Mouse (Mus musculus) liver, embryonic 15.5 days (tissue): ENCODE measurements around the gene Fgfr2. TPM values are rescaled to one million over a fixed set of nuclear protein-coding genes. Genes with fewer than 3 reads are reported as not detected.
"Not testable (repeated sequence)": the region's sequence is repeated elsewhere in the genome, so short reads cannot be mapped to it uniquely, and the experiment has no call there.

Experiments used
- ATAC-seq: fragments of 200-750 bp; cut with Nextera tagmentation; 2 replicates; pipeline ENCODE4 v1.8.0; 2017; ENCODE audit warnings: moderate number of reproducible peaks, mild to moderate bottlenecking, moderate library complexity; ENCODE audit not compliant: insufficient read depth
- H3K27ac ChIP-seq: fragments of 300-500 bp; sonication (generic); replicated peaks from 2 replicates; pipeline ENCODE4 v1.5.1; 2015; ENCODE audit warnings: mild to moderate bottlenecking, inconsistent platforms
- H3K27me3 ChIP-seq: fragments of 300-500 bp; sonication (generic); 2 replicates; pipeline ENCODE4 v1.6.1; 2015; ENCODE audit warnings: mild to moderate bottlenecking, inconsistent platforms
- H3K36me3 ChIP-seq: fragments of 300-500 bp; sonication (generic); replicated peaks from 2 replicates; pipeline ENCODE4 v1.6.1; 2015; ENCODE audit warnings: moderate library complexity, mild to moderate bottlenecking, inconsistent platforms
- H3K4me1 ChIP-seq: fragments of 300-500 bp; sonication (generic); replicated peaks from 2 replicates; pipeline ENCODE4 v1.6.1; 2015; ENCODE audit warnings: inconsistent platforms
- H3K4me2 ChIP-seq: fragments of 300-500 bp; sonication (generic); 2 replicates; pipeline ENCODE4 v1.6.1; 2015; ENCODE audit warnings: moderate library complexity, mild to moderate bottlenecking, inconsistent platforms
- H3K4me3 ChIP-seq: fragments of 300-500 bp; sonication (generic); replicated peaks from 2 replicates; pipeline ENCODE4 v1.5.1; 2015; ENCODE audit warnings: mild to moderate bottlenecking, inconsistent platforms
- H3K9ac ChIP-seq: fragments of 300-500 bp; sonication (generic); 2 replicates; pipeline ENCODE4 v1.6.1; 2015; ENCODE audit warnings: moderate library complexity, mild to moderate bottlenecking, inconsistent platforms
- H3K9me3 ChIP-seq: fragments of 300-500 bp; sonication (generic); replicated peaks from 2 replicates; pipeline ENCODE4 v1.6.1; 2016; ENCODE audit warnings: inconsistent platforms
- WGBS: fragments of 180-500 bp; shearing (Covaris S2); methylation state at CpG from one replicate; pipeline ENCODE4 v1.1.7; 2015; ENCODE audit warnings: mixed read lengths; ENCODE audit not compliant: insufficient replicate concordance; 5-methylcytosine and 5-hydroxymethylcytosine counted together
- polyA plus RNA-seq: library from polyadenylated mRNA; unstranded; fragments of >200 nt; fragmentation: Nextera tagmentation; extraction: Ambion mirVana; gene quantifications from 2 replicates; pipeline ENCODE4 v1.2.1, GENCODE M21; 2015

Fgfr2 gene
- polyA plus RNA-seq, 1 experiment from 2014 or later = 10.5 TPM

DNA sequence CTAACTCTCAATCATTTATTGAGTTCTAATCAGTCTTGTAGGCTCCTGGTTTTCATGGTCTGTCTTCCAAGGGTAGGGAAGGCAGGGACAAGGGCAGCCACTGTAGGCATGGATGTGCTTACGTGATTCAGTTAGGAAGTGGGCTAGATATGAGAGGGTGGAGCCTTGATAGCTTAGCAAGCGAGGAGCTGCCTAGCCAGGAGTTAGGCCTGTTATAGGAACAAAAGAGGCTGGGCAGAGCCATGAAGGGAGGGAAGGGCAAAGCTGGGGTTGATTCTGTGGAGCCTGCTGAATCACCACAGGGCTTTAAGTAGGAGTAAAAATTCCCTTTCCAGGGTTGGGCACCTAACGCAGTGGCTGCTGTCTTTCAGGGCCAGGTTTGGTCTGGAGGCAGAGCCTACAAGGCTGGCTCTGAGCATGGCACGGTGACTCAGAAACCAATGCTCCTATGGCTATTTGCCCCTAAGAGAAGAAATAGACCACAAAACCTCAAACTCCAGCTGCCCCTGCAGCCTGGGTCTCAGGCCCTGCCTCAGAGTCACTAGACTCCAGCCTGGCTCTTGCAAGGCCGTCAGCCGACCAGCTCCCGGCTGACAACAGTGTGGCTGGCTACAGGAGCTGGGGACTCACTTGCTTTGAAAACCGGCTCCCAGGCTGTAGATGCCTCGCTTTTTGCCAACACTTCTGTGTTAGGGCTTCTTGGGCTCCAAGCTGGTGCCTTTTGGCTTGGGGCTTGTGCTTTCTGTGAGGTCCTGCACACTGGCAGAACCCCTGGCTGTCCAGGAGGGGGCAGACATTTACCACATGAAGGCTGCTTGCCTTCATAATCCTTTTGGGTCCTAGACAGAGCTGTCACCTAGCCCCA is 2449.7 kb downstream of the Fgfr2 start:
- no peaks in the 10 kb centered on the region for H3K27me3 ChIP-seq
- H3K4me3 ChIP-seq = no peak overlapping the region
- H3K9me3 ChIP-seq = no peaks in the 10 kb centered on the region
- no peak for ATAC-seq
- H3K36me3 ChIP-seq = no peaks in the 10 kb centered on the region
- peaks cover 23% of the 10 kb centered on the region for H3K4me1 ChIP-seq
- WGBS = 47% methylated on average over 9 of the region's 9 CpGs
- no peak overlapping the region for H3K4me2 ChIP-seq
- H3K27ac ChIP-seq = no peak overlapping the region
- no peak overlapping the region for H3K9ac ChIP-seq

DNA sequence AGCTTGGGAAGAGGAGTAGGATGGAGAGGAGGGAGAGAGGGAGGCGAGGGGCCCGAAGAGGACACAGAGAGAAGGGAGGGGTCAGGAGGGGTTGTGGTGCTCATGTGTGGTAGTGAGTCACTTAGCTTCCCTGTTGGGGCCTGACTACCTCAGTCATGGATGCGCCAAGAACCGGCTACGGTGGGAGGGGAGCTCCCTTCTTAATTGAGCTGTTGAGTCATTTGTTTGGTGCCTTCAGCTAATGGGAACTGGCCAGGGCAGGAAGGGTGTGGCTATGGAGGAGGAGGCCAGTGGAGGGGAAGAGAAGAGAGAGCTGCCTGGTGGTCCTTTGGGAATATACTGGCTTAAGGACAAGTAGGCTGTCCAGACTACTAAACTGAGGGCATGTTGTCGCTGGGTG is 2451.8 kb downstream of the Fgfr2 start:
- 56% methylated on average over 6 of the region's 6 CpGs for WGBS
- no peak overlapping the region for H3K4me2 ChIP-seq
- no peaks in the 10 kb centered on the region for H3K36me3 ChIP-seq
- no peaks in the 10 kb centered on the region for H3K27me3 ChIP-seq
- H3K4me1 ChIP-seq = peaks cover 23% of the 10 kb centered on the region
- H3K4me3 ChIP-seq = no peak overlapping the region
- H3K9ac ChIP-seq = no peak overlapping the region
- no peaks in the 10 kb centered on the region for H3K9me3 ChIP-seq
- no peak for ATAC-seq
- no peak overlapping the region for H3K27ac ChIP-seq

DNA sequence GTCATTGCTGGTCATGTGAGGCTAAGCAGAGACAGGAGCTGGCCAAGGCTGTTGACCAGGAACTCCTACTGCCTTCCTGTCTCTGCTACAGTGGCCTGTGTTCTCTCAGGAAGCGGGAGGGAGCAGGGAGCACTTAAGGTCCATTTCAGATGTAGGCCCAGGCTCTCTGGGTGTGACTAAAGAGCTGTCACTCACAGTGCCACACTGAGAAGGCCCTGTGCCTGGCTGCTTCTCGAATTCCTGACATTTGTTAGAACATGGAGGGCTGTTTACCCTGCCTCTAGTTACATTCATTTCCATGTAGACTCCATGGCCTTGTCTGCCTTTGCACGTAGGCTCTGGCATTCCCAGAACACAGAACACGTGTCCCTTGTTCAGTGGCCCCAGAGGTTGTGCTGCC is 2452.8 kb downstream of the Fgfr2 start:
- Histone ChIP-seq H3K36me3 (no peaks in the 10 kb centered on the region), H3K4me1 (peaks cover 23% of the 10 kb centered on the region), H3K27ac (no peak overlapping the region), H3K4me2 (no peak overlapping the region), H3K4me3 (no peak overlapping the region), H3K9me3 (no peaks in the 10 kb centered on the region), H3K27me3 (no peaks in the 10 kb centered on the region), H3K9ac (no peak overlapping the region)
- ATAC-seq = no peak
- WGBS = 57% methylated on average over 4 of the region's 4 CpGs

DNA sequence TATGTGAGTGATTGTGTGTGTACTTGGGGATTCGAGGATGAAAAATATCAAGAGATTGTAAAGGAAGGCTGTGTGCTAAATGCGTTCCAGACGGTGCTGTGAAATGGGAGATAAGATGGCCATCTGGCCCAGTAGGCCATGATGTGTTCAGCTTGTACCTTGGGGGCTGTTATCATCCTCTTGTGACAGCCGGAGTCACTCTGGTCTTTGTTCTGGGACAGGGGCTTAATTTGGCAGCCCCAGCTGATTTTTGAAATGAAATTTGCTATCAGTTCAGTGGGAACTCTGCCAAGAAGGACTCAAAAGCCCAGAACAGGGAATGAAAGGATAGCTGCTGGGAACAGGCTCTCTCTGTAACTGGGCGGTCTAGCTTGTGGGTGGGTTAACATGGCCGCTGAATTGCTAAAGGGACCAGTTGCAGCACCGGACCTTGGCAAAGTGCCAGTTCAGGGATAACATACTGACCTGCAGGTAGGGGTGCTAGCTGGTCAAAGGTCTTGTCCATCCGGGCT is 2453.7 kb downstream of the Fgfr2 start:
- no peak overlapping the region for H3K4me2 ChIP-seq
- no peak overlapping the region for H3K9ac ChIP-seq
- H3K9me3 ChIP-seq = no peaks in the 10 kb centered on the region
- H3K4me3 ChIP-seq = no peak overlapping the region
- no peaks in the 10 kb centered on the region for H3K27me3 ChIP-seq
- peaks cover 23% of the 10 kb centered on the region for H3K4me1 ChIP-seq
- H3K36me3 ChIP-seq = no peaks in the 10 kb centered on the region
- peak; percentile 55; the same call in 1 of the 2 replicates for ATAC-seq
- 36% methylated on average over 8 of the region's 8 CpGs for WGBS
- H3K27ac ChIP-seq = peak overlapping the region; percentile 48; the same call in 1 of the 2 replicates

DNA sequence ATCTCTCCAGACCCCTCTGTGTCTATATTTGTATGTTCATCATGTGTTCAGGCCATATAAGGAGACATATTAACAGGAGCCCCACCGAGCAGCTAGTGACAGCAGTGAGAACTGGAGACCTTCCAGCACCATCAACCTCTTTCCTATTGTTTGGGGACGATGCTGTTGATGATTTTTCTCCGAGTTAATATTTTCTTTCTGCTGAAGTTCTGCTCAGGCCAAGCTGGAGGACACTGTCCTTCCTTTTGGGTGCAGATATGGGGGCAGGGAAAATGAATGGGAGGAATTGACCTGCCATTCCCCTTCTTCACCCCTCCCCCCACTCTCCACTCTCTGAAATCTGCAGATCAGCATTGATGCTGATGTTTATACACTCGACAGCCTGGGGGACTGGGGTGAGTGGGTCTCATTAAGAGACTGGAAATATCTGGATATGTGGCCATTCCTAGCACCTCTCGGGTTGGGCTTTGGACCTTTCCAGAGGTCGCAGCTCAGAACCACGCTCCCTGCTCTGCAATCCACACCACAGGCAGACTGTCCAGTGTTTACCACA is 2454.3 kb downstream of the Fgfr2 start:
- no peaks in the 10 kb centered on the region for H3K9me3 ChIP-seq
- H3K36me3 ChIP-seq = no peaks in the 10 kb centered on the region
- no peak overlapping the region for H3K9ac ChIP-seq
- H3K27ac ChIP-seq = peak overlapping the region; percentile 48
- no peak overlapping the region for H3K4me2 ChIP-seq
- peaks cover 23% of the 10 kb centered on the region for H3K4me1 ChIP-seq
- H3K27me3 ChIP-seq = no peaks in the 10 kb centered on the region
- 47% methylated on average over 7 of the region's 7 CpGs for WGBS
- H3K4me3 ChIP-seq = no peak overlapping the region
- ATAC-seq = peak; percentile 16; the same call in 1 of the 2 replicates

DNA sequence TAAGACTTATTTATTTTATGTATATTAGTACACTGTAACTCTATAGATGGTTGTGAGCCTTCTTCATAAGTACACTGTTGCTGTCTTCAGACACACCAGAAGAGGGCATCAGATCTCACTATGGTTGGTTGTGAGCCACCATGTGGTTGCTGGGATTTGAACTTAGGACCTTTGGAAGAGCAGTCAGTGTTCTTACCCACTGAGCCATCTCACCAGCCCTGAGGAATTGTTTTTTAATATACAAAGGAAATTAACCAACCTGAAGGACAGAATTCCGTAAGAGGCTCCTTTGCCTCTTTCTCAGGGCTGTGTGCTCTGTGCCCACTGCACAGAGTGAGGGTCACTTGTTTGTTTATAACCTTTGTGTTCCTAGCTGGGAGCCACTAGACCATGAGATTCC is 2455.1 kb downstream of the Fgfr2 start:
- H3K27ac ChIP-seq, ATAC-seq, H3K4me2 ChIP-seq, H3K9me3 ChIP-seq, H3K4me3 ChIP-seq, H3K9ac ChIP-seq, H3K27me3 ChIP-seq, H3K36me3 ChIP-seq: not testable (repeated sequence)
- H3K4me1 ChIP-seq = peaks cover 23% of the 10 kb centered on the region
- WGBS = 80% methylated on average over 1 of the region's 1 CpGs

DNA sequence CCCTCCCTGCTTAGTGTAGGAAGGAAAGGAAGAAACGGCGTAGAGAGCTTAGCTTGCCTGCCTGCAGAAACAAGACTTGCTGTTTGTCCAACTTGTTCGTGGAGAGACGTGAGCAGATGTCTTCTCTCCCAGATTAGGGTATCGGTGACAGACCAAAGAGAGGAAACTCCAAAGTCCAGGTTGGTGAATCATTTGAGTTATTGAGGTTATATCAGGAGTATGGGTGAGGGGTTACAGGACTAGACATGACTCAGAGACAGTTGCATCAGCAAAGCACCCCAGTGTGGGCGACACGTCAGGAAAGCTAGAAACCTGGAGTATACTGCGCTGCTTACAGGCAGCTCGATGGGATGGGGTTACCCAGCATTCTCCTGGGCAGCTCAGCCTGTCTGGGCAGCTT is 2457.8 kb downstream of the Fgfr2 start:
- ATAC-seq = no peak
- Histone ChIP-seq H3K9ac (no peak overlapping the region), H3K36me3 (no peaks in the 10 kb centered on the region), H3K9me3 (no peaks in the 10 kb centered on the region), H3K4me3 (no peak overlapping the region), H3K4me2 (no peak overlapping the region), H3K27me3 (no peaks in the 10 kb centered on the region), H3K27ac (no peak overlapping the region), H3K4me1 (peaks cover 18% of the 10 kb centered on the region)
- 75% methylated on average over 9 of the region's 9 CpGs for WGBS

DNA sequence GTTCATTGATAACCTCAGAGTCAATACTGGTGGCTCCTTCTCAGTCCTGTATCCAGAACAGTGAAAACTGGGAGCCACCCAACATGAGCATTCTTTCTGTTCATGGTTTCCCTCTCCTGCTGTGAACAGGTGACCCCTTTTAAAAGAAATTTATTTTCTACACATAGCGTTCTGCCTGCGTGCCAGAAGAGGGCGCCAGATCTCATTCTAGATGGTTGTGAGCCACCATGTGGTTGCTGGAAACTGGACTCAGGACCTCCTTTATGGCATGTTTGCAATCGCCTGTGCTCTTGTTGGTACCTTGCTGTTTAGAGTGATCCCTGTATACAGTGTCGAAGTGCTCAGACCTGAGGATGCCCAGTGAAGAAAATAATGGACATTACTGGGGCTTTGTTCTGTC is 2458.5 kb downstream of the Fgfr2 start:
- H3K4me2 ChIP-seq = no peak overlapping the region
- H3K27me3 ChIP-seq = no peaks in the 10 kb centered on the region
- ATAC-seq = no peak
- 78% methylated on average over 5 of the region's 5 CpGs for WGBS
- H3K4me3 ChIP-seq = no peak overlapping the region
- H3K9ac ChIP-seq = no peak overlapping the region
- peaks cover 12% of the 10 kb centered on the region for H3K4me1 ChIP-seq
- H3K27ac ChIP-seq = no peak overlapping the region
- no peaks in the 10 kb centered on the region for H3K36me3 ChIP-seq
- H3K9me3 ChIP-seq = no peaks in the 10 kb centered on the region

DNA sequence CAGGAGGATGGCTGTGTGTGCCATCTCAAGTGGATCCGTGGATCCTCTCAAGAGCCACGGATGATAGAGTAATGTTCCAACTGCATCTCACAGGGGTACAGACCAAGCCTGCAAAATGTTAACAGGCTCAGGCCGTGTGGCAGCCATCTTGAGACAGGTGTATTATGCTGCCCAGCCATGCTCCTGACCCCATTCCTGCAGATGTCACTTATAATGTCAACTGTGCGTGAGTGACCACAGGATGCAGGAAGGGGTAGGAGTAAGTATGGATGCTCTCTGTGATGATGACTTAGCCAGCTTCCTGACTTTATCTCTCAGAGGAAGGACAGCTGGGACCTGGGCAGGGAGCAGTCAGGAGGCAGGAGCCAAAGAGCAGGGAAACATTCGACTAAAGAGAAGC is 2459.1 kb downstream of the Fgfr2 start:
- Histone ChIP-seq H3K4me1 (peaks cover 6% of the 10 kb centered on the region; the same call in 1 of the 2 replicates), H3K4me3 (no peak overlapping the region), H3K27me3 (no peaks in the 10 kb centered on the region), H3K27ac (no peak overlapping the region), H3K36me3 (no peaks in the 10 kb centered on the region), H3K4me2 (no peak overlapping the region), H3K9ac (no peak overlapping the region), H3K9me3 (no peaks in the 10 kb centered on the region)
- ATAC-seq = no peak
- 71% methylated on average over 5 of the region's 5 CpGs for WGBS

DNA sequence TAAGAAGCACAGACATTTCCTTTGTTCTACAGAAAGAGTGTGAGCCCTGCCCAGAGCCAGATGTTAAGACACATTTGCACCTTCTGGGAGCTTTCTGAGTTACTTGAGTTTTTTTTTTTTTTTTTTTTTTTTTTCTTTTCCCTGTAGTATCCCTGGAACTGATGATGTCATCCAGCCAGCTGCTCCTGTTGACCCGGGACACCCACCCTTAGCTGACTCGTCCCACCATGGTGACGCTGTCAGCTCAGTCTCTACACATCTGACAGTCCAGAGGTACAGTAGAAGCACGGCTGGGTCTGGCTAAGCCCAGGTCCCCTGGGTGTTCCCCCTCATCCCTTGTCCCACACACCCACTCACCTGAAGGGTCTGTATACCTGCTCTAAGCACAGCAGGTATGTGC is 2460.3 kb downstream of the Fgfr2 start:
- Histone ChIP-seq H3K9me3 (no peaks in the 10 kb centered on the region), H3K27ac (no peak overlapping the region), H3K4me2 (no peak overlapping the region), H3K36me3 (no peaks in the 10 kb centered on the region), H3K4me3 (no peak overlapping the region), H3K9ac (no peak overlapping the region), H3K4me1 (no peaks in the 10 kb centered on the region), H3K27me3 (no peaks in the 10 kb centered on the region)
- no peak for ATAC-seq
- 70% methylated on average over 4 of the region's 4 CpGs for WGBS

DNA sequence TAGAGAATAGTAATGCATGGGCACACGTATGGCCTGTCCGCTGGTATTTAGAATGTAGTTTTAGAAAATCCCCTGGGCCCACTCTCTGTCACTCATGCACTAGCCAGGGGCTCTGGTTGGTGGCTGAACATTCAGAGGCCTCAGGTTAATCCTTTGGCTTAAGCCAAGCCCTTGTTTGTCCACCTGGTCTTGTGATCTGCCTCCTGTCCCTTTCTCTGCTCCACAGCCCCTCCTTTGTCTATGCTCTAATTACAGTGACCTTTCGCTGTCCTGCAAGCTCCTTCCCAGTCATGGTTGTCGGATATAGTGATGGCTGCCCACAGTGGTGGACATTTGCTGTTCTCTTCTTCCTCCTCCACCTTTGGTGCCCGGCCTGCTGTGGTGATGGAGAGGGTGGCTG is 2460.9 kb downstream of the Fgfr2 start:
- Histone ChIP-seq H3K4me2 (no peak overlapping the region), H3K4me1 (no peaks in the 10 kb centered on the region), H3K4me3 (no peak overlapping the region), H3K9me3 (no peaks in the 10 kb centered on the region), H3K36me3 (no peaks in the 10 kb centered on the region), H3K27me3 (no peaks in the 10 kb centered on the region), H3K9ac (no peak overlapping the region), H3K27ac (no peak overlapping the region)
- WGBS = 63% methylated on average over 5 of the region's 5 CpGs
- no peak for ATAC-seq
